Mouse (Mus musculus) small intestine, adult 2 months (tissue): ENCODE data around the gene Itpripl2.

ENCODE experiments used
- CTCF ChIP-seq: fragments of 200-500 bp; IDR thresholded peaks from 2 replicates; pipeline ENCODE4 v1.5.1; 2012; ENCODE audit warnings: low read depth, mild to moderate bottlenecking, control low read depth, inconsistent platforms, low read length, moderate library complexity, mixed read lengths; ENCODE audit not compliant: insufficient replicate concordance, insufficient read length; ENCODE audit errors: extremely low read depth
- POLR2A ChIP-seq: fragments of 200-500 bp; IDR thresholded peaks from 2 replicates; pipeline ENCODE4 v1.6.1; 2012; ENCODE audit warnings: low read depth, mild to moderate bottlenecking, control low read depth, inconsistent platforms, low read length, moderate library complexity

- peak; percentile 52; the same call in 1 of the 2 replicates for TF ChIP-seq CTCF
- no peak for TF ChIP-seq POLR2A
These were observed 26.0 kb upstream of the Itpripl2 start for GRCm38 (mm10) chr7:118517819-118518218.
